Mouse (Mus musculus): Measurements from ENCODE around the gene Jag2. TPM values are rescaled to one million over a fixed set of nuclear protein-coding genes. Genes with fewer than 3 reads are reported as not detected.
A peak's percentile ranks its signal among the peaks of the same experiment; 100 is the strongest.

Jag2 gene
- polyA plus RNA-seq, 1 experiment, result 6.4 TPM

DNA sequence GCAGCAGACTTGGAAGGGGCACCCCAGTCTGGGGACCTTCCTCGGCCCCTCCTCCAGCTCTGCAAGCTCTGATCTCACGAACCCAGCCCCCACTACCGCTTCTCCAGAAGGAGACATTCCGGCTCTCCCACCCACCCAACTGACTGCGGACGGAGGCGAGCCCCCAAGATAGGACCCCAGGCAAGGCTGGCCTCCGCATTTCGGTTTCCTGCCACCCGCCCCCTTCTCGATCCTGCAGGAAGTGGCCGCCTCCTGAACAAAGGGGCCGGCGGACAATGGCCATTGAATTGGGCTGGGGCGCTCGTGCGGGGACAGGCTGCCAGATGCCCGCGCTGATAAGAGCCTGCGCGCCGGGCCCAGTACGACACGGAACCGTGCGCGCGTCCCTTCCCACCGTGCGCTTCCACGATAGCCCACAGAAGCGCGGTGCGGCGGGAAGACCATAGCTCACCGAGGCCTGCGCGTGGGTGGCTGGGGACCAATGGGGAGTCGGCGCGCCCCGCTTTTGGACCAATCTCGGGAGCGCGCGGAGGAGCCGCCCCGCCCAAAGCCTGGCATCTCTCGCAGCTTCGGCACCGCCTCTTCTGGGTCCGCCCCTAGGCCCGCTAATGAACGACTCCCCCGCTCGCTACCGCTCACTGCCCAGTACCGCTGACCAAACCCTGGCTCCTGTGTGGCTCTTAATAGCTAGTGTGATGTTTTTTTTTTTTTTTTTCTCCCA lies 20.6 kb upstream of the Jag2 start:
- H3K4me3 ChIP-seq (replicated peaks; ENCODE audit: control insufficient read depth, low read depth, low read length), result peak overlapping the region; percentile 49
- H3K27ac ChIP-seq (ENCODE audit: control insufficient read depth, insufficient read depth, low read depth, low read length, poor library complexity), result no peak overlapping the region
- WGBS, result 1% methylated on average over 58 of the region's 58 CpGs
- TF ChIP-seq CTCF (IDR thresholded peaks at IDR 0.05; ENCODE audit: control insufficient read depth, insufficient read depth, low read length) (no peak), POLR2A (IDR thresholded peaks at IDR 0.05; ENCODE audit: borderline replicate concordance, control insufficient read depth, low read depth, low read length) (no peak; the same call in 1 of the 2 replicates)
- H3K4me1 ChIP-seq (ENCODE audit: control insufficient read depth, insufficient read depth, low read length), result peaks cover 1% of the 10 kb centered on the region; the same call in 1 of the 2 replicates

DNA sequence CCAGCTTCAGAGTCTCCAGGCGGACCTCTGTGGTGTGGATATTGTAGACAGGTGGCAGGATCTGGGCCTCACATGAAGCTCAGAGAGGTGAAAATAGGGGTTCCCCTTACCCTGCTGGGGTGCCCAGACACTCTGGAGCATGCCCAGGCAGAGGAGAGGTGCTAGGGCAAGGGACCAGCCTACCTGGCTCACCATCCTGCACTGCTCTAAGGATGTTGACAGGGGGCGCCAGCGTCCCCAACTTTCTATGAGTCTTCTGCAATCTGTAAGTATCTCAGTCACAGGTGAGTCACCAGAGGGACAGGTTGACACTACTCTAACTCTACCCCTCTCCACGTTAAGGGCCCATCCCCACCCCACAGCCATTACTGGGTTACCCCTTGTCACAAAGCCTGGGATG lies 17.7 kb upstream of the Jag2 start:
- H3K27ac ChIP-seq (ENCODE audit: control insufficient read depth, insufficient read depth, low read depth, low read length, poor library complexity), result no peak overlapping the region
- 30% methylated on average over 4 of the region's 4 CpGs for WGBS
- H3K4me1 ChIP-seq (ENCODE audit: control insufficient read depth, insufficient read depth, low read length), result no peaks in the 10 kb centered on the region
- no peak overlapping the region for H3K4me3 ChIP-seq (replicated peaks; ENCODE audit: control insufficient read depth, low read depth, low read length)
- TF ChIP-seq CTCF (IDR thresholded peaks at IDR 0.05; ENCODE audit: control insufficient read depth, insufficient read depth, low read length), result peak; percentile 41; the same call in 1 of the 2 replicates
- no peak for TF ChIP-seq POLR2A (IDR thresholded peaks at IDR 0.05; ENCODE audit: borderline replicate concordance, control insufficient read depth, low read depth, low read length)

DNA sequence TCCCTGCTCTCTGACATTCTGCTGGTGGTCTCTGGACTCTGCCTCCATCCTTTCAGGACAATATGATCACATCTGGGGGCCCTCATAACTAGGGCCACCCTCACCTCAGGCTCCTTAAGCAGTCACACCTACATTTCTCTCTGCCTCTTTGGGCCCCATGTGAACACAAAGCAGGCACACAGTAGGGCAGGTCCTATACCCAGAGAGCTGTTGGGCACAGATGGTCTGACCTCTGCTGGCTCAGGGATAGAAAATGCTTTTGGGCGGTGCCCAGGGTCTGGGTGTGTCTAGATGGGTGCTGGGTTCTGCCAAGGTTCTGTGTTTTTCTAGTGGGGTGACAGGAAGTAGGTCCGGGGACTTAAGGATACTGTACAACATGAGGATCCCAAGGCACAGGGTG lies 14.1 kb upstream of the Jag2 start:
- H3K4me1 ChIP-seq (ENCODE audit: control insufficient read depth, insufficient read depth, low read length), result no peaks in the 10 kb centered on the region; the same call in 1 of the 2 replicates
- no peak overlapping the region for H3K4me3 ChIP-seq (replicated peaks; ENCODE audit: control insufficient read depth, low read depth, low read length)
- H3K27ac ChIP-seq (ENCODE audit: control insufficient read depth, insufficient read depth, low read depth, low read length, poor library complexity), result no peak overlapping the region
- WGBS, result 70% methylated on average over 2 of the region's 2 CpGs
- TF ChIP-seq POLR2A (IDR thresholded peaks at IDR 0.05; ENCODE audit: borderline replicate concordance, control insufficient read depth, low read depth, low read length) (no peak), CTCF (IDR thresholded peaks at IDR 0.05; ENCODE audit: control insufficient read depth, insufficient read depth, low read length) (no peak)

- no peak for TF ChIP-seq CTCF (IDR thresholded peaks at IDR 0.05; ENCODE audit: control insufficient read depth, insufficient read depth, low read length)
- no peak; the same call in 1 of the 2 replicates for TF ChIP-seq POLR2A (IDR thresholded peaks at IDR 0.05; ENCODE audit: borderline replicate concordance, control insufficient read depth, low read depth, low read length)
- WGBS, result 2% methylated on average over 58 of the region's 58 CpGs
- no peaks in the 10 kb centered on the region; the same call in 1 of the 2 replicates for H3K4me1 ChIP-seq (ENCODE audit: control insufficient read depth, insufficient read depth, low read length)
- H3K4me3 ChIP-seq (replicated peaks; ENCODE audit: control insufficient read depth, low read depth, low read length), result peak within 1 kb of the TSS; percentile 99
- peak within 1 kb of the TSS; percentile 81 for H3K27ac ChIP-seq (ENCODE audit: control insufficient read depth, insufficient read depth, low read depth, low read length, poor library complexity)
These were observed 12.5 kb upstream of the Jag2 start, which contains the start of gene Nudt14 for GRCm38 (mm10) chr12:112941776-112942713. Gene Nudt14, minus strand, starts transcription at chr12:112942124.

- H3K4me3 ChIP-seq (replicated peaks; ENCODE audit: control insufficient read depth, low read depth, low read length), result peak overlapping the region; percentile 99
- WGBS, result 41% methylated on average over 10 of the region's 10 CpGs
- no peak for TF ChIP-seq CTCF (IDR thresholded peaks at IDR 0.05; ENCODE audit: control insufficient read depth, insufficient read depth, low read length)
- no peak overlapping the region for H3K27ac ChIP-seq (ENCODE audit: control insufficient read depth, insufficient read depth, low read depth, low read length, poor library complexity)
- H3K4me1 ChIP-seq (ENCODE audit: control insufficient read depth, insufficient read depth, low read length), result no peaks in the 10 kb centered on the region; the same call in 1 of the 2 replicates
These were observed 11.7 kb upstream of the Jag2 start for GRCm38 (mm10) chr12:112941156-112941775.

- no peaks in the 10 kb centered on the region; the same call in 1 of the 2 replicates for H3K4me1 ChIP-seq (ENCODE audit: control insufficient read depth, insufficient read depth, low read length)
- TF ChIP-seq POLR2A (IDR thresholded peaks at IDR 0.05; ENCODE audit: borderline replicate concordance, control insufficient read depth, low read depth, low read length) (no peak), CTCF (IDR thresholded peaks at IDR 0.05; ENCODE audit: control insufficient read depth, insufficient read depth, low read length) (no peak)
- 73% methylated on average over 9 of the region's 9 CpGs for WGBS
- no peak overlapping the region for H3K4me3 ChIP-seq (replicated peaks; ENCODE audit: control insufficient read depth, low read depth, low read length)
- no peak overlapping the region for H3K27ac ChIP-seq (ENCODE audit: control insufficient read depth, insufficient read depth, low read depth, low read length, poor library complexity)
These were observed 11.1 kb upstream of the Jag2 start for GRCm38 (mm10) chr12:112940710-112941109.

DNA sequence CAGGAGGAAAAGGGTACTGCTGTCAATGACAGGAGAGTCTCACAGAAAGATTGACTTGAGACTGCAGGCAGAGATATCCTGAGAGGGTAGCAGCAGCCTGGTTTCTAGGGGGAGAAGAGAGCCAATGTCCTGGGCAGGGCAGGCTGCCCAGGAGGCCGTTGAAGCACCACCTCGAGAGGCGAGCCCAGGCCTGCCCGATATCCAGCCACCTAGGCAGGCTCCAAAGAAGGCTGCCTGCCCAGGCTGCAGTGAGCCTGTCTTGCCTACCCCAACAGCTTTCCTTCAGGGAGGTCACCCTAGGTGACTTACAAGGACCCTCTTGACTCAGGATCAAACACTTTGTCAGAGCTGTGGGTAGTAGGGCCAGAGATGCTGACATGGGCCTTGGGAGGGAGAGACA lies 10.7 kb upstream of the Jag2 start:
- H3K4me3 ChIP-seq (replicated peaks; ENCODE audit: control insufficient read depth, low read depth, low read length), result no peak overlapping the region
- TF ChIP-seq CTCF (IDR thresholded peaks at IDR 0.05; ENCODE audit: control insufficient read depth, insufficient read depth, low read length) (no peak), POLR2A (IDR thresholded peaks at IDR 0.05; ENCODE audit: borderline replicate concordance, control insufficient read depth, low read depth, low read length) (no peak)
- H3K4me1 ChIP-seq (ENCODE audit: control insufficient read depth, insufficient read depth, low read length), result no peaks in the 10 kb centered on the region; the same call in 1 of the 2 replicates
- 92% methylated on average over 4 of the region's 4 CpGs for WGBS
- H3K27ac ChIP-seq (ENCODE audit: control insufficient read depth, insufficient read depth, low read depth, low read length, poor library complexity), result no peak overlapping the region
